Mouse (Mus musculus): ENCODE data around the gene Fbxo46. TPM values are rescaled to one million over a fixed set of nuclear protein-coding genes. Genes with fewer than 3 reads are reported as not detected.
"Not testable (repeated sequence)": the region's sequence is repeated elsewhere in the genome, so short reads cannot be mapped to it uniquely, and the experiment has no call there.

Gene Fbxo46
- polyA plus RNA-seq, 1 experiment from 2014 or later, result 3.6 TPM

- no peak for ATAC-seq
- no peak for TF ChIP-seq EP300 (IDR thresholded peaks at IDR 0.05; ENCODE audit: low read depth)
- TF ChIP-seq CTCF (IDR thresholded peaks at IDR 0.05; ENCODE audit: low read depth), result no peak
- H3K27me3 ChIP-seq (ENCODE audit: insufficient read depth, low read length), result no peaks in the 10 kb centered on the region
- H3K4me3 ChIP-seq (ENCODE audit: low read depth, low read length), result peak overlapping the region; percentile 64
- peaks cover 15% of the 10 kb centered on the region for H3K36me3 ChIP-seq (replicated peaks; ENCODE audit: insufficient read depth, low read length)
- WGBS (ENCODE audit: insufficient replicate concordance), result 8% methylated on average over 20 of the region's 20 CpGs
- peak overlapping the region; percentile 61 for H3K9ac ChIP-seq (replicated peaks)
- no peaks in the 10 kb centered on the region for H3K9me3 ChIP-seq (ENCODE audit: low read length)
- peak overlapping the region; percentile 78 for H3K27ac ChIP-seq (ENCODE audit: low read depth)
- no peak for DNase-seq
- H3K4me2 ChIP-seq (ENCODE audit: low read depth, low read length), result peak overlapping the region; percentile 96
- peaks cover 19% of the 10 kb centered on the region for H3K4me1 ChIP-seq (ENCODE audit: insufficient read depth)
Observed at GRCm38 (mm10) chr7:19148180-19148874, 28.7 kb downstream of the Fbxo46 start.

- Histone ChIP-seq H3K4me3 (ENCODE audit: low read depth, low read length) (peak within 1 kb of the TSS; percentile 64), H3K4me1 (ENCODE audit: insufficient read depth) (peaks cover 19% of the 10 kb centered on the region), H3K27me3 (ENCODE audit: insufficient read depth, low read length) (no peaks in the 10 kb centered on the region), H3K9ac (replicated peaks) (peak within 1 kb of the TSS; percentile 74), H3K36me3 (replicated peaks; ENCODE audit: insufficient read depth, low read length) (peaks cover 18% of the 10 kb centered on the region), H3K27ac (ENCODE audit: low read depth) (peak within 1 kb of the TSS; percentile 78), H3K9me3 (ENCODE audit: low read length) (no peaks in the 10 kb centered on the region), H3K4me2 (ENCODE audit: low read depth, low read length) (peak within 1 kb of the TSS; percentile 96)
- TF ChIP-seq CTCF (IDR thresholded peaks at IDR 0.05; ENCODE audit: low read depth) (no peak), EP300 (IDR thresholded peaks at IDR 0.05; ENCODE audit: low read depth) (peak; percentile 35; the same call in 1 of the 2 replicates)
- under 1% methylated on average over 43 of the region's 43 CpGs for WGBS (ENCODE audit: insufficient replicate concordance)
- DNase-seq, result peak; percentile 97
- ATAC-seq, result peak; percentile 97
Observed at GRCm38 (mm10) chr7:19148875-19149541, 29.3 kb downstream of the Fbxo46 start, which contains the start of gene Qpctl. TSS of gene Qpctl (minus strand) at chr7:19149291.

- H3K4me1 ChIP-seq (ENCODE audit: insufficient read depth), result peaks cover 19% of the 10 kb centered on the region
- TF ChIP-seq EP300 (IDR thresholded peaks at IDR 0.05; ENCODE audit: low read depth), result no peak
- TF ChIP-seq CTCF (IDR thresholded peaks at IDR 0.05; ENCODE audit: low read depth), result no peak
- peaks cover 18% of the 10 kb centered on the region for H3K36me3 ChIP-seq (replicated peaks; ENCODE audit: insufficient read depth, low read length)
- peak within 1 kb of the TSS; percentile 74 for H3K9ac ChIP-seq (replicated peaks)
- DNase-seq (peak; percentile 99), ATAC-seq (peak; percentile 88)
- H3K27me3 ChIP-seq (ENCODE audit: insufficient read depth, low read length), result no peaks in the 10 kb centered on the region
- peak within 1 kb of the TSS; percentile 78 for H3K27ac ChIP-seq (ENCODE audit: low read depth)
- peak within 1 kb of the TSS; percentile 96 for H3K4me2 ChIP-seq (ENCODE audit: low read depth, low read length)
- under 1% methylated on average over 24 of the region's 24 CpGs for WGBS (ENCODE audit: insufficient replicate concordance)
- no peaks in the 10 kb centered on the region for H3K9me3 ChIP-seq (ENCODE audit: low read length)
- H3K4me3 ChIP-seq (ENCODE audit: low read depth, low read length), result peak within 1 kb of the TSS; percentile 64
Observed at GRCm38 (mm10) chr7:19149626-19150025, 30.0 kb downstream of the Fbxo46 start, which contains the start of gene Snrpd2. TSS of gene Snrpd2 (plus strand) at chr7:19149722.

- H3K4me2 ChIP-seq (ENCODE audit: low read depth, low read length), result peak overlapping the region; percentile 96; the same call in 1 of the 2 replicates
- not testable (repeated sequence) for H3K9me3 ChIP-seq (ENCODE audit: low read length); H3K27me3 ChIP-seq (ENCODE audit: insufficient read depth, low read length); H3K9ac ChIP-seq (replicated peaks); DNase-seq; H3K27ac ChIP-seq (ENCODE audit: low read depth); H3K4me3 ChIP-seq (ENCODE audit: low read depth, low read length); ATAC-seq
- 88% methylated on average over 10 of the region's 10 CpGs for WGBS (ENCODE audit: insufficient replicate concordance)
- peaks cover 18% of the 10 kb centered on the region for H3K36me3 ChIP-seq (replicated peaks; ENCODE audit: insufficient read depth, low read length)
- peaks cover 19% of the 10 kb centered on the region for H3K4me1 ChIP-seq (ENCODE audit: insufficient read depth)
Observed at GRCm38 (mm10) chr7:19151121-19151520, 31.5 kb downstream of the Fbxo46 start.

- no peak overlapping the region for H3K9ac ChIP-seq (replicated peaks)
- 76% methylated on average over 8 of the region's 8 CpGs for WGBS (ENCODE audit: insufficient replicate concordance)
- no peak for DNase-seq
- H3K36me3 ChIP-seq (replicated peaks; ENCODE audit: insufficient read depth, low read length), result peaks cover 15% of the 10 kb centered on the region
- TF ChIP-seq EP300 (IDR thresholded peaks at IDR 0.05; ENCODE audit: low read depth) (no peak), CTCF (IDR thresholded peaks at IDR 0.05; ENCODE audit: low read depth) (no peak)
- H3K4me2 ChIP-seq (ENCODE audit: low read depth, low read length), result no peak overlapping the region
- no peak overlapping the region for H3K27ac ChIP-seq (ENCODE audit: low read depth)
- H3K4me3 ChIP-seq (ENCODE audit: low read depth, low read length), result no peak overlapping the region
- peaks cover 12% of the 10 kb centered on the region for H3K4me1 ChIP-seq (ENCODE audit: insufficient read depth)
- no peak for ATAC-seq
- peaks cover 5% of the 10 kb centered on the region for H3K27me3 ChIP-seq (ENCODE audit: insufficient read depth, low read length)
- H3K9me3 ChIP-seq (ENCODE audit: low read length), result no peaks in the 10 kb centered on the region
Observed at GRCm38 (mm10) chr7:19154796-19155195, 35.1 kb downstream of the Fbxo46 start.

GRCm38 (mm10) chr7:19155825-19156475, 36.3 kb downstream of the Fbxo46 start:
- Histone ChIP-seq H3K4me3 (ENCODE audit: low read depth, low read length) (no peak overlapping the region), H3K4me1 (ENCODE audit: insufficient read depth) (peaks cover 11% of the 10 kb centered on the region), H3K27me3 (ENCODE audit: insufficient read depth, low read length) (peaks cover 17% of the 10 kb centered on the region), H3K4me2 (ENCODE audit: low read depth, low read length) (no peak overlapping the region), H3K36me3 (replicated peaks; ENCODE audit: insufficient read depth, low read length) (peaks cover 15% of the 10 kb centered on the region), H3K9me3 (ENCODE audit: low read length) (no peaks in the 10 kb centered on the region), H3K9ac (replicated peaks) (no peak overlapping the region), H3K27ac (ENCODE audit: low read depth) (no peak overlapping the region)
- WGBS (ENCODE audit: insufficient replicate concordance), result 57% methylated on average over 13 of the region's 13 CpGs
- no peak for TF ChIP-seq EP300 (IDR thresholded peaks at IDR 0.05; ENCODE audit: low read depth)
- peak; percentile 51 for TF ChIP-seq CTCF (IDR thresholded peaks at IDR 0.05; ENCODE audit: low read depth)
- ATAC-seq (no peak), DNase-seq (no peak)
